Mouse (Mus musculus): ENCODE data around the gene Rbfox2. TPM values are rescaled to one million over a fixed set of nuclear protein-coding genes. Genes with fewer than 3 reads are reported as not detected.
A peak's percentile ranks its signal among the peaks of the same experiment; 100 is the strongest.

Gene Rbfox2
- polyA plus RNA-seq, 1 experiment: 253 TPM

DNA sequence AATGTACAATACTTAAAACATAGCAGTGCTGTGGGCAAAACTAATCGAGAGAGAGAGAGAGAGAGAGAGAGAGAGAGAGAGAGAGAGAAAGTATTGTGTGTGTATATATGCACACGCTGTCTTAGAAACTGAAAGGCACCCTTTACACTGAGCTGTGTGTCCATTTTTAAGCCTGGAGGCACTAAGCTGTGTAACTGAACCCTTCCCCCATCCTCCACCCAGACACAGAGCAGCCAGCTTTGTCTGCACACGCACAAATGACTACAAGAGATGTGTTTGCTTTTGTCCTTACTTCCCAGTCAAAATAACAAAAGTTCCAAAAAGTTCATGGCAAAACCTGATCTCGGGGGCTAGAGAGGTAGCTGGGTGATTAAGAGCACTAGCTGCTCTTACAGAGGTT, 80.9 kb downstream of the Rbfox2 start:
- Histone ChIP-seq H3K4me1 (ENCODE audit: control insufficient read depth, insufficient read depth, low read length) (peaks cover 7% of the 10 kb centered on the region), H3K4me3 (ENCODE audit: insufficient read depth, low read length) (no peak overlapping the region), H3K27ac (ENCODE audit: insufficient read depth, low read length) (peak overlapping the region; percentile 21; the same call in 1 of the 2 replicates)
- TF ChIP-seq POLR2A (IDR thresholded peaks at IDR 0.05; ENCODE audit: low read depth, low read length) (no peak), CTCF (IDR thresholded peaks at IDR 0.05; ENCODE audit: borderline replicate concordance, insufficient read depth, low read length) (no peak)

DNA sequence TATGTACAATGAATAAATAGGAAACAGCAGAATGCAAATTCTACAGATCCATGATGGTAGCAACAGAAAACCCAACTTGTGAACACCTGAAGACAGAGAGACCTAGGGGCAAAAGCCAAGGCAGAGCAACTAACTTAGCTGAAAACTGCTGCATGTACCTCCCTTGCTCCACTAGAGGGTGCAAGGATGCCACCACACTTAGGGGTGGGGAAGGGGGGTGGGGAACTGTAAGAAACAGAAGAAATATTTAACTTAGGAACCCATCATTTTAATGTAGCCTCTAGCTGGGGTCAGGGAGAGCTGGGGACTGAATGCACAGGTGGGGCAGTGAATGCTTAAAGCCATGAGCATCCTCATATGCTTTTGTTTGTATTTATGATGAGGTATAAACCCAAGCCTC, 81.5 kb downstream of the Rbfox2 start:
- Histone ChIP-seq H3K27ac (ENCODE audit: insufficient read depth, low read length) (no peak overlapping the region), H3K4me1 (ENCODE audit: control insufficient read depth, insufficient read depth, low read length) (peaks cover 11% of the 10 kb centered on the region), H3K4me3 (ENCODE audit: insufficient read depth, low read length) (no peak overlapping the region)
- no peak for TF ChIP-seq POLR2A (IDR thresholded peaks at IDR 0.05; ENCODE audit: low read depth, low read length)
- TF ChIP-seq CTCF (IDR thresholded peaks at IDR 0.05; ENCODE audit: borderline replicate concordance, insufficient read depth, low read length): peak; percentile 76; the same call in 1 of the 2 replicates

GRCm38 (mm10) chr15:77220833-77221232, 86.0 kb downstream of the Rbfox2 start:
- Histone ChIP-seq H3K27ac (ENCODE audit: insufficient read depth, low read length) (peak overlapping the region; percentile 92), H3K4me3 (ENCODE audit: insufficient read depth, low read length) (no peak overlapping the region), H3K4me1 (ENCODE audit: control insufficient read depth, insufficient read depth, low read length) (peaks cover 30% of the 10 kb centered on the region)
- TF ChIP-seq CTCF (IDR thresholded peaks at IDR 0.05; ENCODE audit: borderline replicate concordance, insufficient read depth, low read length): no peak
- TF ChIP-seq POLR2A (IDR thresholded peaks at IDR 0.05; ENCODE audit: low read depth, low read length): no peak

DNA sequence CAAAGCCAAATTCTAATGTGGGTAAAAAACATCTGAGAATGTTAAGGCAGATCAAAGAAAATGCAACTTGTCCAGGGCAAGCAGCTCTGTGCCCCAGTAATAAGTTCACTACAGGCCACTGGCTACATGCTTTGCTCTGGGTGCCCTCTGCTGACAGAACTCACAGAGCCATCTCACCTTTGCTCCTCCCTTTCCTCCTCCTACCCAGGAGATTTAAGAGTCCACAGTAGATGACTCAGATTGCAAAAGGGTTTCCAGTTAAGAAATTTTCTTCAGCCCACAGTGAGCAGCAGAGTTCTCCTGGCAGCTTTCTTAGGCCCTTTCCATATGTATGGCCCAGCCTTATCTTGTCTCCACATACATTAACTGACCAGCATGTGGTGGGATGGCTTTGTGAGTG, 86.7 kb downstream of the Rbfox2 start:
- Histone ChIP-seq H3K4me1 (ENCODE audit: control insufficient read depth, insufficient read depth, low read length) (peaks cover 36% of the 10 kb centered on the region), H3K27ac (ENCODE audit: insufficient read depth, low read length) (peak overlapping the region; percentile 93), H3K4me3 (ENCODE audit: insufficient read depth, low read length) (no peak overlapping the region)
- TF ChIP-seq CTCF (IDR thresholded peaks at IDR 0.05; ENCODE audit: borderline replicate concordance, insufficient read depth, low read length) (peak; percentile 51; the same call in 1 of the 2 replicates), POLR2A (IDR thresholded peaks at IDR 0.05; ENCODE audit: low read depth, low read length) (peak; percentile 27; the same call in 1 of the 2 replicates)

- H3K4me3 ChIP-seq (ENCODE audit: insufficient read depth, low read length): no peak overlapping the region
- no peak for TF ChIP-seq POLR2A (IDR thresholded peaks at IDR 0.05; ENCODE audit: low read depth, low read length)
- TF ChIP-seq CTCF (IDR thresholded peaks at IDR 0.05; ENCODE audit: borderline replicate concordance, insufficient read depth, low read length): no peak
- H3K27ac ChIP-seq (ENCODE audit: insufficient read depth, low read length): peak overlapping the region; percentile 93
- peaks cover 37% of the 10 kb centered on the region for H3K4me1 ChIP-seq (ENCODE audit: control insufficient read depth, insufficient read depth, low read length)
Measured at GRCm38 (mm10) chr15:77219571-77219970, 87.2 kb downstream of the Rbfox2 start.

- Histone ChIP-seq H3K4me1 (ENCODE audit: control insufficient read depth, insufficient read depth, low read length) (peaks cover 44% of the 10 kb centered on the region), H3K27ac (ENCODE audit: insufficient read depth, low read length) (peak overlapping the region; percentile 96), H3K4me3 (ENCODE audit: insufficient read depth, low read length) (no peak overlapping the region)
- TF ChIP-seq CTCF (IDR thresholded peaks at IDR 0.05; ENCODE audit: borderline replicate concordance, insufficient read depth, low read length): no peak
- no peak for TF ChIP-seq POLR2A (IDR thresholded peaks at IDR 0.05; ENCODE audit: low read depth, low read length)
Measured at GRCm38 (mm10) chr15:77218007-77218406, 88.8 kb downstream of the Rbfox2 start.

- H3K4me3 ChIP-seq (ENCODE audit: insufficient read depth, low read length): no peak overlapping the region
- peak overlapping the region; percentile 96 for H3K27ac ChIP-seq (ENCODE audit: insufficient read depth, low read length)
- peaks cover 46% of the 10 kb centered on the region for H3K4me1 ChIP-seq (ENCODE audit: control insufficient read depth, insufficient read depth, low read length)
- TF ChIP-seq CTCF (IDR thresholded peaks at IDR 0.05; ENCODE audit: borderline replicate concordance, insufficient read depth, low read length) (no peak), POLR2A (IDR thresholded peaks at IDR 0.05; ENCODE audit: low read depth, low read length) (no peak)
Measured at GRCm38 (mm10) chr15:77217523-77217922, 89.3 kb downstream of the Rbfox2 start.

DNA sequence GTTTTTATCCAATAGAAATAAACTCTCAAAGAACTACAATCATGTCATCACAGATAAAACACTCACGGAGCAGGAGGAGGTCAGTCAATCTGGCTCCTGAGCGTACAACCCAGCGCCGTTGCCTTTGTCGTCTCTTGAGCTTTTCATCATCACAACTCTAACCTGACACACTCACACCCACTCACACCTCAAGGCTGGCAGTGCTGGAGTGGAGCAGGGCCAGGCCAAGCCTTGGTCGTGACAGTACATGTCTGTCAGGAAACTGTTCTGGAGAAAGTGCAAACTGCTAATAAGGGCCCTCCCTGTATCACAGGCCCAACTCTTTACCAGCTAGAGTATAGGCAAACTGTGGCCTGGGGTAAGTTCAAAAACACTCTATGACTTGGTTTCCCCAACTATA, 90.1 kb downstream of the Rbfox2 start:
- H3K4me1 ChIP-seq (ENCODE audit: control insufficient read depth, insufficient read depth, low read length): peaks cover 46% of the 10 kb centered on the region
- TF ChIP-seq POLR2A (IDR thresholded peaks at IDR 0.05; ENCODE audit: low read depth, low read length) (no peak), CTCF (IDR thresholded peaks at IDR 0.05; ENCODE audit: borderline replicate concordance, insufficient read depth, low read length) (no peak)
- no peak overlapping the region for H3K4me3 ChIP-seq (ENCODE audit: insufficient read depth, low read length)
- peak overlapping the region; percentile 96 for H3K27ac ChIP-seq (ENCODE audit: insufficient read depth, low read length)

- Histone ChIP-seq H3K4me1 (ENCODE audit: control insufficient read depth, insufficient read depth, low read length) (peaks cover 42% of the 10 kb centered on the region), H3K4me3 (ENCODE audit: insufficient read depth, low read length) (no peak overlapping the region), H3K27ac (ENCODE audit: insufficient read depth, low read length) (peak overlapping the region; percentile 96)
- TF ChIP-seq CTCF (IDR thresholded peaks at IDR 0.05; ENCODE audit: borderline replicate concordance, insufficient read depth, low read length) (no peak), POLR2A (IDR thresholded peaks at IDR 0.05; ENCODE audit: low read depth, low read length) (no peak)
Measured at GRCm38 (mm10) chr15:77215178-77215800, 91.5 kb downstream of the Rbfox2 start.

DNA sequence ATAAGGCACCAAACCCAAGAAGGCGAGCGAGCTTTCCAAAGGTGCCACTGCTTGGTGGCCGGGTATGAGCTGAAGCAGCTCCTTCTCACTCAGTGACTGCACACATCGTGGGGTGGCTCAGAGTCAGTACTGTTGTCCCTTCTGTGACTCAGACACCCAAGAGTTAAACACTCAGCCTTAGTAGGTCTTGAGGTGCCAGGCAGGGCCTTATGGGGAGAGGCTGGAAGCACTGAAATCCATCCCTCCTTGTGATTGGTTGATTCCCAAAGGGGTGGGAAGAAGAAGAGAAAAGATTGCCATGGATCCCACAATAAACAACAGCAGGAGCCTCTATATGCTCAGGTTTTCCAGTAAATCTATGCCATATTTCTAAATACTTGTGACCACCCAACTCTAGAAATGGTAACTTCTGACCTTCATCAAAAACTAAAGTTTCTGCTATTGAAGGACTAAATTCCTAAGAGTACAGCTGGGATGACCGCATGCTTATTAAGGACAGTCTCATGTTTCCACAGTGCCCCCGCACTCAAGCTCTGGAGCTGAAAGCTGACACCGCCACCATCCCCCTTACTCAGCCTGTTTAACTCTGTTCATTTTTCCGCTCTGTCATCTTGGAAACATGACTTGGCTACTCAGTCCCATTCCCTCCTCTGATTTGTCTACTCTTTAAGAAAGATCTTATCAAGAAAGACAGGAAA, 92.2 kb downstream of the Rbfox2 start:
- TF ChIP-seq POLR2A (IDR thresholded peaks at IDR 0.05; ENCODE audit: low read depth, low read length) (no peak), CTCF (IDR thresholded peaks at IDR 0.05; ENCODE audit: borderline replicate concordance, insufficient read depth, low read length) (no peak)
- Histone ChIP-seq H3K4me3 (ENCODE audit: insufficient read depth, low read length) (no peak overlapping the region), H3K4me1 (ENCODE audit: control insufficient read depth, insufficient read depth, low read length) (peaks cover 39% of the 10 kb centered on the region), H3K27ac (ENCODE audit: insufficient read depth, low read length) (peak overlapping the region; percentile 96)
